Mouse (Mus musculus): Measurements from ENCODE around the gene Gprc5a. TPM values are rescaled to one million over a fixed set of nuclear protein-coding genes. Genes with fewer than 3 reads are reported as not detected.

Gprc5a gene
- polyA plus RNA-seq, 1 experiment = not detected

GRCm38 (mm10) chr6:135064621-135065020, 830 bp upstream of the Gprc5a start:
- no peak overlapping the region for H3K4me3 ChIP-seq (ENCODE audit: insufficient read depth, low read depth, low read length)

GRCm38 (mm10) chr6:135066795-135067445, 1.5 kb downstream of the Gprc5a start:
- no peak overlapping the region for H3K4me3 ChIP-seq (ENCODE audit: insufficient read depth, low read depth, low read length)
- TF ChIP-seq CTCF (IDR thresholded peaks at IDR 0.05; ENCODE audit: insufficient read depth, low read depth, low read length) (no peak), POLR2A (IDR thresholded peaks at IDR 0.05; ENCODE audit: insufficient read depth, low read depth, low read length) (no peak)
- no peak overlapping the region for H3K27ac ChIP-seq (ENCODE audit: insufficient read depth, low read depth, low read length)
- WGBS = 91% methylated on average over 6 of the region's 6 CpGs
- H3K4me1 ChIP-seq (ENCODE audit: control insufficient read depth, insufficient read depth, low read length) = peaks cover 8% of the 10 kb centered on the region; the same call in 1 of the 2 replicates

More at GRCm38 (mm10) chr6:135064621-135065020, 830 bp upstream of the Gprc5a start:
- TF ChIP-seq POLR2A (IDR thresholded peaks at IDR 0.05; ENCODE audit: insufficient read depth, low read depth, low read length) (no peak), CTCF (IDR thresholded peaks at IDR 0.05; ENCODE audit: insufficient read depth, low read depth, low read length) (no peak)
- H3K4me1 ChIP-seq (ENCODE audit: control insufficient read depth, insufficient read depth, low read length) = peaks cover 8% of the 10 kb centered on the region; the same call in 1 of the 2 replicates
- H3K27ac ChIP-seq (ENCODE audit: insufficient read depth, low read depth, low read length) = no peak overlapping the region
- 94% methylated on average over 12 of the region's 12 CpGs for WGBS

DNA sequence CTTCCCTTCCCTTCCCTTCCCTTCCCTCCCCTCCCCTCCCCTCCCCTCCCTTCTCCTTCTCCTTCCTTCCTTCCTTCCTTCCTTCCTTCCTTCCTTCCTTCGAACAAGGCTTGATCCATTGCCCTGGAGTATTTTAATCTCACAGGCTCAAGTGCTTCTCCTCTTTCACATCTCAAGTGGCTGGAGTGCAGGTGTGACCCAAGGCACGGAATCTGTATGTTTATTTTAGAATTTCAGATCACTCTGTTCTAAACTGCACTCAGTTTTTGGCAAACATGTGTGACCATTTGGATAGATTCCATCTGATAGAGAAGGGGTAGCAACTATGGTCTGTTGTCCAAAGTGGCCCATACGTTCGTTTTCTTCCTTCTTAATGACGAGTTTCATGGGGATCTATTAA, 2.8 kb downstream of the Gprc5a start:
- peaks cover 8% of the 10 kb centered on the region; the same call in 1 of the 2 replicates for H3K4me1 ChIP-seq (ENCODE audit: control insufficient read depth, insufficient read depth, low read length)
- TF ChIP-seq POLR2A (IDR thresholded peaks at IDR 0.05; ENCODE audit: insufficient read depth, low read depth, low read length) = no peak
- TF ChIP-seq CTCF (IDR thresholded peaks at IDR 0.05; ENCODE audit: insufficient read depth, low read depth, low read length) = no peak
- no peak overlapping the region for H3K27ac ChIP-seq (ENCODE audit: insufficient read depth, low read depth, low read length)
- no peak overlapping the region for H3K4me3 ChIP-seq (ENCODE audit: insufficient read depth, low read depth, low read length)
- WGBS = 91% methylated on average over 5 of the region's 5 CpGs

- no peak overlapping the region for H3K27ac ChIP-seq (ENCODE audit: insufficient read depth, low read depth, low read length)
- 79% methylated on average over 6 of the region's 6 CpGs for WGBS
- peaks cover 8% of the 10 kb centered on the region; the same call in 1 of the 2 replicates for H3K4me1 ChIP-seq (ENCODE audit: control insufficient read depth, insufficient read depth, low read length)
- TF ChIP-seq CTCF (IDR thresholded peaks at IDR 0.05; ENCODE audit: insufficient read depth, low read depth, low read length) = no peak
- no peak for TF ChIP-seq POLR2A (IDR thresholded peaks at IDR 0.05; ENCODE audit: insufficient read depth, low read depth, low read length)
- no peak overlapping the region for H3K4me3 ChIP-seq (ENCODE audit: insufficient read depth, low read depth, low read length)
These were observed 4.4 kb downstream of the Gprc5a start for GRCm38 (mm10) chr6:135069856-135070255.

GRCm38 (mm10) chr6:135070347-135070746, 4.9 kb downstream of the Gprc5a start:
- no peak overlapping the region for H3K27ac ChIP-seq (ENCODE audit: insufficient read depth, low read depth, low read length)
- H3K4me3 ChIP-seq (ENCODE audit: insufficient read depth, low read depth, low read length) = no peak overlapping the region
- H3K4me1 ChIP-seq (ENCODE audit: control insufficient read depth, insufficient read depth, low read length) = peaks cover 4% of the 10 kb centered on the region; the same call in 1 of the 2 replicates
- no peak for TF ChIP-seq CTCF (IDR thresholded peaks at IDR 0.05; ENCODE audit: insufficient read depth, low read depth, low read length)
- TF ChIP-seq POLR2A (IDR thresholded peaks at IDR 0.05; ENCODE audit: insufficient read depth, low read depth, low read length) = no peak
- 96% methylated on average over 2 of the region's 2 CpGs for WGBS

DNA sequence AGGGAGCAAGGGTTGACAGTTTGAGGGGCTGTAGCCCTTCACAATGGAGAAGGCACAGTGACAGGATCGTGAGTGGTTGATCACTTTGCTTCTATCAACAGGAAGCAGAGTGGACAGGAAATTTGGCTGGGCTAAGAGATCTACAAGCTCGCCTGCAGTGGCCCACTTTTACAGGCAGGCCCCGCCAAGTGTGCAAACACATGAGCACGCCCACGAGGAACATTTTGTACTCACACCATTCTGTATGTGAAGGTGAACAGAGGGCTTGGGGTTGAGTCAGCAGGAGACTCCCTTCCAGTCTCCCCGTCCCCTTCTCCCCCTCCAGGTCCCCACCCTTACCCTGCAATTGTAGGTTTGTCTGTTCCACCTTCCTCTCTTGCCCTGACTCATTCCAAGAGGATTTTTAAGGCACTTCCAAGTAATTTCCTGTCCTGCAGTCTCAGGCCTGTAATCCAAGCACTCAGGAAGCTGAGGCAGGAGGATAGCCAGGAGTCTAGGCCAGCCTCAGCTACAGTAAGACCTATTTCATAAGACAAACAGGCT, 9.0 kb downstream of the Gprc5a start:
- 85% methylated on average over 6 of the region's 6 CpGs for WGBS
- no peak overlapping the region for H3K4me3 ChIP-seq (ENCODE audit: insufficient read depth, low read depth, low read length)
- TF ChIP-seq POLR2A (IDR thresholded peaks at IDR 0.05; ENCODE audit: insufficient read depth, low read depth, low read length) (no peak), CTCF (IDR thresholded peaks at IDR 0.05; ENCODE audit: insufficient read depth, low read depth, low read length) (no peak)
- no peaks in the 10 kb centered on the region for H3K4me1 ChIP-seq (ENCODE audit: control insufficient read depth, insufficient read depth, low read length)
- H3K27ac ChIP-seq (ENCODE audit: insufficient read depth, low read depth, low read length) = no peak overlapping the region

- no peak for TF ChIP-seq CTCF (IDR thresholded peaks at IDR 0.05; ENCODE audit: insufficient read depth, low read depth, low read length)
- no peak for TF ChIP-seq POLR2A (IDR thresholded peaks at IDR 0.05; ENCODE audit: insufficient read depth, low read depth, low read length)
- no peaks in the 10 kb centered on the region for H3K4me1 ChIP-seq (ENCODE audit: control insufficient read depth, insufficient read depth, low read length)
- no peak overlapping the region for H3K4me3 ChIP-seq (ENCODE audit: insufficient read depth, low read depth, low read length)
- H3K27ac ChIP-seq (ENCODE audit: insufficient read depth, low read depth, low read length) = no peak overlapping the region
- WGBS = 75% methylated on average over 3 of the region's 3 CpGs
These were observed 10.8 kb downstream of the Gprc5a start for GRCm38 (mm10) chr6:135076202-135076601.

DNA sequence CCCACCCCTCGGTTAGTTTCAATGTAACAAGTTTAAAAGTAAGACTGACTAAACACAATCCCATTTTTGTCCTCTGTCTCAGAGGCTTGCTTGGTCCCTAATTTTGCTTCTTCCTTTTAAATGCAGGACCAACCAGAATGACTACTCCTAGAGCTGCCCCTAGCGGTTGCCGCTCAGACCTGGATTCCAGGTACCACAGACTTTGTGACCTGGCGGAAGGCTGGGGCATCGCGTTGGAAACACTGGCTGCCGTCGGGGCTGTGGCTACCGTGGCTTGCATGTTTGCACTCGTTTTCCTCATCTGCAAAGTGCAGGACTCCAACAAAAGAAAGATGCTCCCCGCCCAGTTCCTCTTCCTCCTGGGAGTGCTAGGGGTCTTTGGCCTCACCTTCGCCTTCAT, 13.0 kb downstream of the Gprc5a start:
- H3K27ac ChIP-seq (ENCODE audit: insufficient read depth, low read depth, low read length) = no peak overlapping the region
- no peak overlapping the region for H3K4me3 ChIP-seq (ENCODE audit: insufficient read depth, low read depth, low read length)
- H3K4me1 ChIP-seq (ENCODE audit: control insufficient read depth, insufficient read depth, low read length) = no peaks in the 10 kb centered on the region
- WGBS = 50% methylated on average over 12 of the region's 12 CpGs
- TF ChIP-seq POLR2A (IDR thresholded peaks at IDR 0.05; ENCODE audit: insufficient read depth, low read depth, low read length) (no peak), CTCF (IDR thresholded peaks at IDR 0.05; ENCODE audit: insufficient read depth, low read depth, low read length) (no peak)

DNA sequence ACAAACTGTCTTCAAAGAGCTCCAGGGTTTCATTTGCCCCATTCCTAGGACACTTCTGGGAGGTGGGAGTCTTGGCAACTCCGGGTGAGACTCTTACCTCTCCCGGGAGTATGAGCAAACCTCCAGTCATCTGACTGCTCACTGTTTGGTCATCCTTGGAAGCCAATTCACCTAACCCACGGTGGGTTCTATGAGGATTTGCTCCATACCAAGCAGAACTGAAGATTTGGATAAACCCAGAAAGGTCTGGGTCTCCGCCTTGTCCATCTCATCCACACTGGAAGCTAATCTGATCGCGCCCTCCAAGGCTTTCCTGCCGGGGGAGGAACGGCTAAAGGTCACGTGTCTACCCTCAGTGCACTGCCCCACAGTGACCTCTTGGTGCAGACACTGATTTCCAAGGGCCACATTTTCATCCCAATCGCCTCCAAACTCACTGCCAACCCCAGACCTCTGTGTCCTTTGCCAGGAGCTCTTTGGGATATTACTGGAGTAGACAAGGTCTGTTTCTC, 18.6 kb downstream of the Gprc5a start:
- 79% methylated on average over 10 of the region's 10 CpGs for WGBS
- H3K27ac ChIP-seq (ENCODE audit: insufficient read depth, low read depth, low read length) = no peak overlapping the region
- no peak overlapping the region for H3K4me3 ChIP-seq (ENCODE audit: insufficient read depth, low read depth, low read length)
- H3K4me1 ChIP-seq (ENCODE audit: control insufficient read depth, insufficient read depth, low read length) = no peaks in the 10 kb centered on the region
- TF ChIP-seq CTCF (IDR thresholded peaks at IDR 0.05; ENCODE audit: insufficient read depth, low read depth, low read length) = no peak
- TF ChIP-seq POLR2A (IDR thresholded peaks at IDR 0.05; ENCODE audit: insufficient read depth, low read depth, low read length) = no peak
